Mouse (Mus musculus): ENCODE data around the gene Golt1a. TPM values are rescaled to one million over a fixed set of nuclear protein-coding genes. Genes with fewer than 3 reads are reported as not detected.

Golt1a gene
- polyA plus RNA-seq, 1 experiment from 2014 or later = 15.4 TPM

DNA sequence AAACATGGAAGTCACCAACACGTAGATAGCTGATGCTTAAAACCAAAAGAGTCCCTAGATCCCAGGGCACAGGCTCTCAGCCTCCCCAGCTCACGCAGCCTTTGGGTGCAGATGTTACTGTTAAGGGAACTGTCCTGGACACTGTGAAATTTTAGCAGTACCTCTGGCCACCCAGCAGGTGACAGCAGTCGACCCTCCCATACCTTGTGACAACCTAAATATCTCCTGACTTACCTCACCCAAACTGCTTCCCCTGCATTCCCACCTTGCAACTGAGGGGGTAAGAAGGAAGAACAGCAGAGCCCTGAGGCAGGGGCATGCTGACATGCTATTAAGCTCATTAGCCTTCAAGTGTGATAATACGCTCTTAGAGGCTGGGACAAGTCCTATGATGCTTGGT is 1.6 kb downstream of the Golt1a start:
- Histone ChIP-seq H3K9me3 (replicated peaks; ENCODE audit: low read length) (no peaks in the 10 kb centered on the region), H3K36me3 (ENCODE audit: insufficient read depth, low read length) (no peaks in the 10 kb centered on the region), H3K4me1 (replicated peaks; ENCODE audit: insufficient read depth, low read length) (0 out of 2 replicates have a peak, but pooled peaks cover 5% of the 10 kb centered on the region), H3K4me3 (replicated peaks; ENCODE audit: low read depth, low read length) (no peak overlapping the region), H3K27ac (no peak overlapping the region; the same call in 1 of the 2 replicates), H3K9ac (ENCODE audit: low read depth, low read length) (no peak overlapping the region), H3K27me3 (ENCODE audit: insufficient read depth, low read length) (no peaks in the 10 kb centered on the region), H3K4me2 (ENCODE audit: low read length) (no peak overlapping the region)
- peak; percentile 47 for DNase-seq (ENCODE audit: low spot score)
- no peak for ATAC-seq (replicated peaks; ENCODE audit: low FRiP score, low read depth)
- TF ChIP-seq CTCF (IDR thresholded peaks at IDR 0.05; ENCODE audit: low read depth) = peak; percentile 67
- 57% methylated on average over 4 of the region's 4 CpGs for WGBS

DNA sequence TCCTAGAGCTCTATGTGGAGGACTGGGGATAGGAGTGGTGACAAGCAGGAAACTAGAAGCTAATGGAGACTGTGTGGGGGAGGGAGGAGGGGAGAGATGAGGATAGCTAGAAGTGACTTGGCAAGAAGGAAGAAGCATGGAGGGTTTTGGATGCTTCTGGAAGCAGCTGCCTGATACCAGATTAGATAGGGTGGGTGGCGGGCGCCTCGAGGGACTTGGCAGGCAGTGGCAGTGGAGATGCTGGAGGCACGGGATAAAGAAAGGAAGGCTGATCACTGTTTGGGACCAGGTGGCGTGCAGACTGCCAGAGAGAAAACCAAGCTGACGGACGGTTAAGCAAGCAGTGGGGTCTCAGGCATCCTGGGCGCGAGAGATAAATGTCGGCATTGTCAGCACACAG is 2.3 kb downstream of the Golt1a start:
- DNase-seq (ENCODE audit: low spot score) (peak; percentile 22), ATAC-seq (replicated peaks; ENCODE audit: low FRiP score, low read depth) (no peak)
- H3K4me3 ChIP-seq (replicated peaks; ENCODE audit: low read depth, low read length) = no peak overlapping the region
- no peak overlapping the region for H3K9ac ChIP-seq (ENCODE audit: low read depth, low read length)
- H3K36me3 ChIP-seq (ENCODE audit: insufficient read depth, low read length) = no peaks in the 10 kb centered on the region
- no peak overlapping the region for H3K27ac ChIP-seq
- 22% methylated on average over 10 of the region's 10 CpGs for WGBS
- no peak for TF ChIP-seq CTCF (IDR thresholded peaks at IDR 0.05; ENCODE audit: low read depth)
- H3K9me3 ChIP-seq (replicated peaks; ENCODE audit: low read length) = no peaks in the 10 kb centered on the region
- no peak overlapping the region for H3K4me2 ChIP-seq (ENCODE audit: low read length)
- H3K27me3 ChIP-seq (ENCODE audit: insufficient read depth, low read length) = no peaks in the 10 kb centered on the region
- H3K4me1 ChIP-seq (replicated peaks; ENCODE audit: insufficient read depth, low read length) = 0 out of 2 replicates have a peak, but pooled peaks cover 5% of the 10 kb centered on the region

DNA sequence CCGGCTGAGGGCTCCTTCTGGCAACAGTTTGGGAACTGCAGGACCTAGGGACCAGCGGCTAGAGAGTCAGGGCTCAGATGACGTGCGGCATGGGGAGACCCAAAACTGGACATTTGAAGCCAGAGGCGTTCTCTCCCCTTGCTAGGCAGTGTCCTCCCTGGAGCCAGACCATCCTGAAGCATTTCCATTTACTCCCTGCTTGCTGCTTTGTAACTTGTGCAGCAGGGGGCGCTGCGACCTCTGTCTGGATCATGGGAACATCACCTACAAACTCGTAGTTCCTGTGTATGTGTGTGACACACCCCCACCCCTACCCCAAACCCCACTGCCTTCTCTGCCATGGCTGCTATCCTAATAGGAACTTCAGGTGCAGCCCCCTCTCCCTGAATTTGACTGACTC is 4.8 kb downstream of the Golt1a start:
- Histone ChIP-seq H3K27ac (no peak overlapping the region), H3K36me3 (ENCODE audit: insufficient read depth, low read length) (no peaks in the 10 kb centered on the region), H3K4me2 (ENCODE audit: low read length) (no peak overlapping the region), H3K27me3 (ENCODE audit: insufficient read depth, low read length) (no peaks in the 10 kb centered on the region), H3K4me3 (replicated peaks; ENCODE audit: low read depth, low read length) (no peak overlapping the region), H3K9me3 (replicated peaks; ENCODE audit: low read length) (no peaks in the 10 kb centered on the region), H3K9ac (ENCODE audit: low read depth, low read length) (no peak overlapping the region), H3K4me1 (replicated peaks; ENCODE audit: insufficient read depth, low read length) (0 out of 2 replicates have a peak, but pooled peaks cover 5% of the 10 kb centered on the region)
- TF ChIP-seq CTCF (IDR thresholded peaks at IDR 0.05; ENCODE audit: low read depth) = peak; percentile 80
- DNase-seq (ENCODE audit: low spot score) (peak; percentile 71), ATAC-seq (replicated peaks; ENCODE audit: low FRiP score, low read depth) (no peak)
- 27% methylated on average over 8 of the region's 8 CpGs for WGBS

DNA sequence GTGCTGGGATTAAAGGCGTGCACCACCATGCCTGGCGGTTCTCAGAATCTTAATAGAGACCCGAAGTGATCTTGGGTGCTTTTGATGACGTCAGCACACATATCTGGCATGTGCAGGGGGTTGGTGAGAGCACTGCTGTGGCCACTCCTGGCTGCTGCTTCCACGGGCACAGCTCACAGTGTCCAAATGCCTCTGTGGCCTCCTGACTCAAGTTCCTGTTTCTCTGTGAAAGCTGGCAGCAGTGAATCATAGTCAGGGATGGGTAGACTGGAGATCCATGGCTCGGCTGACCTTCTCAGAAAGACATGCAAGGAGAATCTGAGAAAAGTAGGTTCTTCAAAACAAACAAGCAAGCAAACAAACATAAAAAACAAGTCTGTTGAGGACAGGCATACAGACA is 6.2 kb downstream of the Golt1a start:
- 81% methylated on average over 6 of the region's 6 CpGs for WGBS
- H3K4me2 ChIP-seq (ENCODE audit: low read length) = no peak overlapping the region
- no peaks in the 10 kb centered on the region for H3K9me3 ChIP-seq (replicated peaks; ENCODE audit: low read length)
- ATAC-seq (replicated peaks; ENCODE audit: low FRiP score, low read depth) = no peak
- H3K27ac ChIP-seq = no peak overlapping the region
- TF ChIP-seq CTCF (IDR thresholded peaks at IDR 0.05; ENCODE audit: low read depth) = no peak
- H3K4me1 ChIP-seq (replicated peaks; ENCODE audit: insufficient read depth, low read length) = no peaks in the 10 kb centered on the region
- H3K27me3 ChIP-seq (ENCODE audit: insufficient read depth, low read length) = no peaks in the 10 kb centered on the region
- H3K9ac ChIP-seq (ENCODE audit: low read depth, low read length) = no peak overlapping the region
- DNase-seq (ENCODE audit: low spot score) = no peak
- H3K4me3 ChIP-seq (replicated peaks; ENCODE audit: low read depth, low read length) = no peak overlapping the region
- no peaks in the 10 kb centered on the region for H3K36me3 ChIP-seq (ENCODE audit: insufficient read depth, low read length)

DNA sequence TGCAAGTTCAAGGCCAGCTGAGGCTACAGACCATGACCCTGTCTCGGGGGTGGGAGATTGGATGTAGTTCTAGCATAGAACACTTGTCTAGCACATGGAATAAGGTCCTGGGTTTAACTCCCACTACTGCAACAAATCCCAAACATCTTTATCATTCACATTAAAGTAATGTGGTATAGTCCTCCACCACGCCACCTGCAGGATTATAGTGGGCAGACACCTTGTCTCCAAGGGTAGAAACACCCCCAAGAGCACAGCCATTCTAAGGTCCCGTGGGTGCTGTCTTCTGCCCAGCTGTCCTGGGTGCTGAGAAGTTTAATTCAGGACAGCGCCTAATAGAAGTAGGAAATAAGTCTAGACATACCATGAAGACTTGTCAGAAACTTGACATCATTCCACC is 7.0 kb downstream of the Golt1a start:
- Histone ChIP-seq H3K9me3 (replicated peaks; ENCODE audit: low read length) (no peaks in the 10 kb centered on the region), H3K27ac (no peak overlapping the region), H3K4me2 (ENCODE audit: low read length) (no peak overlapping the region), H3K27me3 (ENCODE audit: insufficient read depth, low read length) (no peaks in the 10 kb centered on the region), H3K4me1 (replicated peaks; ENCODE audit: insufficient read depth, low read length) (no peaks in the 10 kb centered on the region), H3K36me3 (ENCODE audit: insufficient read depth, low read length) (no peaks in the 10 kb centered on the region), H3K4me3 (replicated peaks; ENCODE audit: low read depth, low read length) (no peak overlapping the region), H3K9ac (ENCODE audit: low read depth, low read length) (no peak overlapping the region)
- DNase-seq (ENCODE audit: low spot score) = no peak
- WGBS = 78% methylated on average over 4 of the region's 4 CpGs
- ATAC-seq (replicated peaks; ENCODE audit: low FRiP score, low read depth) = no peak
- peak; percentile 26; the same call in 1 of the 2 replicates for TF ChIP-seq CTCF (IDR thresholded peaks at IDR 0.05; ENCODE audit: low read depth)

DNA sequence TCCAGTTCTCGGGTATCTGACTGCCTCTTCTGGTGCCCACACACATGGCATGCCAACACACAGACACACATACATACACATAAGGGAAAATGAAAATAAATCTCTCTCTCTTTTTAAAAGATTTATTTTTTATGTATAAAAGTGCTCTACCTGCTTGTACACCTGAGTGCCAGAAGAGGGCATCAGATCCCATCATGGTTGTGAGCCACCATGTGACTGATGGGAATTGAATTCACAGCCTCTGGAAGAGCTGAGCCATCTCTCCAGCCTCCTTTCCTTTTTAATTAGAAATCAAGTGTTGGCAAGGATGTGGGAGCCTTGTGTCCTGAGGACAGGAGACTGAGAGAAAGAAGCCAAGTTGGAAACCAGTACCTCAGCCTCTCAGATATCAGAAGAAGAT is 7.5 kb downstream of the Golt1a start:
- no peaks in the 10 kb centered on the region for H3K9me3 ChIP-seq (replicated peaks; ENCODE audit: low read length)
- no peak overlapping the region for H3K4me2 ChIP-seq (ENCODE audit: low read length)
- H3K27me3 ChIP-seq (ENCODE audit: insufficient read depth, low read length) = no peaks in the 10 kb centered on the region
- no peak overlapping the region for H3K4me3 ChIP-seq (replicated peaks; ENCODE audit: low read depth, low read length)
- peak; percentile 63 for TF ChIP-seq CTCF (IDR thresholded peaks at IDR 0.05; ENCODE audit: low read depth)
- no peaks in the 10 kb centered on the region for H3K4me1 ChIP-seq (replicated peaks; ENCODE audit: insufficient read depth, low read length)
- no peak overlapping the region for H3K27ac ChIP-seq
- ATAC-seq (replicated peaks; ENCODE audit: low FRiP score, low read depth) = no peak
- no peaks in the 10 kb centered on the region for H3K36me3 ChIP-seq (ENCODE audit: insufficient read depth, low read length)
- no peak for DNase-seq (ENCODE audit: low spot score)
- WGBS = 82% methylated on average over 1 of the region's 1 CpGs
- H3K9ac ChIP-seq (ENCODE audit: low read depth, low read length) = no peak overlapping the region

DNA sequence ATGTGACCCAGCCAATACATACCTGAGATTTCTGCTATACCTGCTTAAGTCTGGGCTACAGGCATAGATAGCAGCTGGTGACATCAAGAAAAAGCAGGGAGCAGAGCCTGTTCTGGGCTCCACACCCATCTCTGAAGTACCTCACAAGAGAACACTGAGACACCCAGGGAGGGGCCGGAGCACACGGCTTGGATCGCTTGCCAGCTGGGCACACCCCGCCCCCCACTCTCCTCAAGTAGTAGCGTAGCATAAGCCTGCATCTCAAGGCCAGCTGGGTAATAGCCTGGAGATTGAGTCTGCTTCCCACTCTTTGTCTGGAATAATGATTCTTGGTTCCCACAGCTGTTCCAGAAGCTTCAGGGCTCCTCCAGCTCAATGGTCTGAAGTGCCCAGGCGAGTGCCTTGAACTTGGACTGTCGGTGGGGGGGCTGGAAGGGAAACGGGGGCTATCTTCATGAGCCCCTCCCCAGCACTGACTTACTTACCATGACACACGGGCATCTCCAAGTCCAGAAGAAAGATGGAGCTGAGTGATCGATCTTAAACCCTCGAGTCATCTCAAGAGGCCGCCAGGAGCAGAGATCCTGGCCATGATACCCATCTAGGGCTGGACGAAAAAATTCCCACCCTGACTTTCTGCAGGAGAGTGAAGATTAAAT is 11.8 kb downstream of the Golt1a start, which contains the start of gene Kiss1:
Gene Kiss1, plus strand, starts transcription at position 609 of the 659 bp plus-strand sequence.
- no peak within 1 kb of the TSS for H3K9ac ChIP-seq (ENCODE audit: low read depth, low read length)
- H3K27ac ChIP-seq = no peak within 1 kb of the TSS
- H3K36me3 ChIP-seq (ENCODE audit: insufficient read depth, low read length) = no peaks in the 10 kb centered on the region
- 88% methylated on average over 13 of the region's 13 CpGs for WGBS
- no peak within 1 kb of the TSS for H3K4me2 ChIP-seq (ENCODE audit: low read length)
- H3K9me3 ChIP-seq (replicated peaks; ENCODE audit: low read length) = no peaks in the 10 kb centered on the region
- ATAC-seq (replicated peaks; ENCODE audit: low FRiP score, low read depth) (no peak), DNase-seq (ENCODE audit: low spot score) (no peak)
- no peak within 1 kb of the TSS for H3K4me3 ChIP-seq (replicated peaks; ENCODE audit: low read depth, low read length)
- no peaks in the 10 kb centered on the region for H3K27me3 ChIP-seq (ENCODE audit: insufficient read depth, low read length)
- H3K4me1 ChIP-seq (replicated peaks; ENCODE audit: insufficient read depth, low read length) = no peaks in the 10 kb centered on the region
- TF ChIP-seq CTCF (IDR thresholded peaks at IDR 0.05; ENCODE audit: low read depth) = no peak
